10 mouse cellular contexts compared by ENCODE assay signal in the genomic region with DNA sequence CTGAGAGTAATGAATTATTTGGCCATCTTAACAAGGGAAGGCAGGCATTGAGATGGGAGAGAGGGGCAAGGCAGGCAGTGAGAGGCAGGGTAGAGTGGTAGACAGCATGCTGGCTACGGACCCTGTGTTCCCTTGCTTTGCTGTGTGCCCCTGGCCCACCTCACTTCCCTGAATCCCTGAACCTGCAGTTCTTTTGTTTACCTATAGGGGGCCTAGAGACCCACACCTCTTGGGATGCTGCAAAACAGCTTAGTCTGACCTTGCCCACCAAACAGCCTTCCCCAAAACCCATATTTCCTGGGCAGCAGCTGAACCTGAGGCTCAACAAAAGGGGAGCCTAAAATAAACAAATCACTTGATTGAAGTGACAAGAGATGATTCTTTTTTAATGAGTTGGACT. TPM values are rescaled to one million over a fixed set of nuclear protein-coding genes. Genes with fewer than 3 reads are reported as not detected.
DNase-seq lines count a peak whose midpoint lies in the region; ATAC-seq lines count a peak whose summit lies in the region.
"Had no signal": no experiment of that assay in that cellular context is flagged by ENCODE, and none has a peak within 500 bp of the region (broad histone marks: within the 10 kb centered on the region; RNA-seq: fewer than 3 reads in every experiment).

No protein-coding gene starts in this region.

- no peaks in the 10 kb centered on the region for H3K27me3 ChIP-seq in kidney, embryonic 14.5 days (ENCODE audit: control insufficient read depth, insufficient read depth, low read length)
- H3K27me3 ChIP-seq: embryonic facial prominence, embryonic 13.5 days had no signal

- H3K36me3 ChIP-seq in kidney, embryonic 14.5 days (ENCODE audit: control insufficient read depth, insufficient read depth, low read length), result peaks cover 67% of the 10 kb centered on the region

- 94% methylated on average over 1 of the region's 1 CpGs for WGBS in kidney, embryonic 14.5 days

- no peak overlapping the region for H3K4me3 ChIP-seq in kidney, embryonic 14.5 days (ENCODE audit: low read length)
- H3K4me3 ChIP-seq: embryonic facial prominence, embryonic 13.5 days had no signal

- DNase-seq in kidney, adult 18-20 months, result no peak
- peak; percentile 64 for DNase-seq in ES-CJ7 (ENCODE audit: low read depth, low spot score)
- DNase-seq in embryo, embryonic 11 days, result peak; percentile 59
- peak; percentile 55 for DNase-seq in mesoderm, embryonic 11.5 days (ENCODE audit: low read depth, low spot score)
- no peak for DNase-seq in gastrocnemius, postnatal 25 days
- DNase-seq in heart, adult 11 months, result no peak
- DNase-seq in right cerebral cortex, postnatal 25 days, result no peak

- H3K4me1 ChIP-seq in kidney, embryonic 14.5 days (ENCODE audit: control insufficient read depth, insufficient read depth, low read length), result no peaks in the 10 kb centered on the region
- H3K4me1 ChIP-seq: embryonic facial prominence, embryonic 13.5 days had no signal

- no peak overlapping the region for H3K4me2 ChIP-seq in kidney, embryonic 14.5 days (replicated peaks; ENCODE audit: low read depth, low read length)
- H3K4me2 ChIP-seq: embryonic facial prominence, embryonic 13.5 days had no signal

- no peak overlapping the region for H3K9ac ChIP-seq in kidney, embryonic 14.5 days (ENCODE audit: low read depth, low read length)
- H3K9ac ChIP-seq: embryonic facial prominence, embryonic 13.5 days had no signal

- ATAC-seq in kidney, embryonic 14.5 days (ENCODE audit: low FRiP score, low TSS enrichment), result 0 out of 2 replicates have a peak, but pooled peaks have one; percentile 46

- no peak overlapping the region for H3K27ac ChIP-seq in kidney, embryonic 14.5 days (ENCODE audit: low read depth, low read length)
- H3K27ac ChIP-seq: embryonic facial prominence, embryonic 13.5 days had no signal

- H3K9me3 ChIP-seq in kidney, embryonic 14.5 days (ENCODE audit: control insufficient read depth, low read length), result no peaks in the 10 kb centered on the region
- H3K9me3 ChIP-seq: embryonic facial prominence, embryonic 13.5 days had no signal

RNA-seq across cellular contexts. Expression of a gene that starts 12.1 kb away (rescaled TPM):
- 11.9 and 15.8 TPM in 2 replicates for polyA plus RNA-seq in kidney, embryonic 14.5 days (2014; fragmentation: Nextera tagmentation; extraction: Ambion mirVana)
- 1 to 10 TPM; 5.1 to 6.2 TPM for total RNA-seq in gastrocnemius, postnatal 25 days (2021)

RNA-seq across cellular contexts. Expression of a gene that starts 56.5 kb away (rescaled TPM):
- 13.6 and 14.9 TPM in 2 replicates for polyA plus RNA-seq in kidney, embryonic 14.5 days (2014; fragmentation: Nextera tagmentation; extraction: Ambion mirVana)
- total RNA-seq in gastrocnemius, postnatal 25 days (2021), result 10 to 100 TPM; 14.6 to 20.5 TPM

RNA-seq across cellular contexts. Expression of a gene that starts 56.9 kb away (rescaled TPM):
- 0.14 and 0.27 TPM in 2 replicates for polyA plus RNA-seq in kidney, embryonic 14.5 days (2014; fragmentation: Nextera tagmentation; extraction: Ambion mirVana)
- not detected for total RNA-seq in gastrocnemius, postnatal 25 days (2021)
- total RNA-seq: left cerebral cortex, postnatal 36 days had no signal

Comparison
In these comparisons a context has a peak if more than half of its experiments do, and no peak if none do; other contexts are left out.
1. DNase-seq: peak in ES-CJ7 (single experiment), embryo, embryonic 11 days (single experiment) and mesoderm, embryonic 11.5 days (single experiment); none in kidney, adult 18-20 months (single experiment), gastrocnemius, postnatal 25 days (single experiment), heart, adult 11 months (single experiment) and right cerebral cortex, postnatal 25 days (single experiment).